Mouse (Mus musculus) ES-E14 (cell line): ENCODE measurements at regions not wholly inside any gene's neighbourhood (a gene's known extent, or its start where the extent isn't known, plus 50 kb on each side); places are given as distances from the start of the nearest gene placed in this dataset.

ENCODE experiments used
- CHD2 ChIP-seq: IDR thresholded peaks from 2 replicates; pipeline ENCODE4 v1.6.1; 2014; ENCODE audit warnings: mild to moderate bottlenecking, low read depth, low read length, inconsistent platforms
- HCFC1 ChIP-seq: IDR thresholded peaks from 2 replicates; pipeline ENCODE4 v1.6.1; 2012; ENCODE audit warnings: low read length, inconsistent platforms, borderline replicate concordance; ENCODE audit not compliant: insufficient read depth
- MAFK ChIP-seq: IDR thresholded peaks from 2 replicates; pipeline ENCODE4 v1.6.1; 2014; ENCODE audit warnings: mild to moderate bottlenecking, low read depth, low read length, inconsistent platforms; ENCODE audit not compliant: insufficient read depth

DNA sequence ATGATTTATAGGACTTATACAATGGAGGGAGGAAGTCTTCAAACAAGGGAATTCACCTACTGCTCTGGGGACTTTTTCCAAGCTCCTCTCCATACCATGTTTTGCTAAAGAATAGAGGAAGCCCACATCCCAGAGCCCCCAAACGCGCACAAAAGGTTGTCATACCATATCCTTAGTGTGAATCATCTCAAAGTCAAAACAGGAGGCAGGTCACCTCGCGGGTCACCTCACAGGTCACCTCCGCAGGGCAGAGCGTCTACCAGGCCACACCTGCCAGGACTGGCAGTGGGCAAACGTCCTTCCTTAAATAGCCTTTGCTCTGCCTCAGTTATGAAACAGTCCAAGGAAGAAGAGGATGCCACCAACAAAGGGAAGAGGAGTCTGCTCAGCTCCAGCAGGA is 307.3 kb upstream of the Arglu1 start:
- TF ChIP-seq MAFK (no peak), HCFC1 (no peak), CHD2 (no peak)
